Mouse (Mus musculus) erythroblast, adult 5-6 weeks (primary cell): ENCODE measurements at regions not wholly inside any gene's neighbourhood (a gene's known extent, or its start where the extent isn't known, plus 50 kb on each side); places are given as distances from the start of the nearest gene placed in this dataset.

Source experiments
- ATAC-seq: replicated peaks from 2 replicates; pipeline ENCODE4 v1.8.0; 2016; ENCODE audit warnings: moderate number of reproducible peaks, mild to moderate bottlenecking, moderate TSS enrichment, inconsistent platforms; ENCODE audit not compliant: poor library complexity, low FRiP score, severe bottlenecking

DNA sequence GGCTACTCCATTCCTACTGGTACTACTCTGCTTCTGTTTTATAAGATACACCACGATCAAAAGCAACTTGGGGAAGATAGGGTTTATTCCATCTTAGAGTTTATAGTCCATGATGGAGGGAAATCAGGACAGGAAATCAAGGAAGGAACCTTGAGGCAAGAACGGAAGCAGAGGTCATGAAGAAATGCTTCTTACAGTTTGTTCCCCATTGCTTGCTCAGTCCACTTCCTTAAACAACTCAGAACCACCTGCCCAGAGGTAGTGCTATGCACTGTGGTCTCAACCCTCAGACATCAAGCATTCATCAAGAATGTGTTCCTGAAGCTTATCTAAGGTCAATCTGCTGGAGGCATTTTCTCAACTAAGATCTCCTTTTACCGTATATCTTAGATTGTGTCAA, 189.8 kb downstream of the Lmo4 start:
- ATAC-seq: no peak

- ATAC-seq: no peak
Observed at GRCm38 (mm10) chr3:144013481-144014125, 191.4 kb downstream of the Lmo4 start.

GRCm38 (mm10) chr3:144012820-144013219, 192.2 kb downstream of the Lmo4 start:
- ATAC-seq: no peak

- ATAC-seq: no peak
Observed at GRCm38 (mm10) chr3:144012173-144012572, 192.8 kb downstream of the Lmo4 start.

DNA sequence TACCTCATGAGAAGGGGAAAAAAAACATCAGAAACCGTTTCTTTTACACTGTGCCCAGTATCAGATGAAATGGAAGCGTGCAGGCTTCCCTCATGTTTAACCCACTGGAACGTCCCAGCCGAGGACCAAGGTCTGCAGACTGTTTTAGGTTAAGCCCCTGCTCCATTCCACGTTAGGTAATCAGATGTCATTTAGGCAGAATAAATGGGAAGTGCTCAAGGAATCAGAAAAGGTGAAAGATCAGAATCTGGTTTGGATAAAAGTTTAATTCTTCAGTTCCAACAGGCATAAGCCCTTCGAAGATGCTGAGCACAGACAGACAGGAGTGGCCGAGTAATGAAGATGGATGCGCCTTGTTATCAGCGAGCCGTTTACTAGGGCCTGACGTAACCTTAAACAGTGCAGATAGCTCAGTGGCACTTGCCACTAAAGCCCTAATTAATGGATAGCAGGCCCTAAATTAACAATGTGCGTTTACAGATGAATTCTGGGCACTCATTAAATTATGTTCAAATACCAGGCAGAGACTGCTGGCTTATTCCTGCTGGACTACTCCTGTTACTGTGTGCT, 193.5 kb downstream of the Lmo4 start:
- no peak for ATAC-seq

DNA sequence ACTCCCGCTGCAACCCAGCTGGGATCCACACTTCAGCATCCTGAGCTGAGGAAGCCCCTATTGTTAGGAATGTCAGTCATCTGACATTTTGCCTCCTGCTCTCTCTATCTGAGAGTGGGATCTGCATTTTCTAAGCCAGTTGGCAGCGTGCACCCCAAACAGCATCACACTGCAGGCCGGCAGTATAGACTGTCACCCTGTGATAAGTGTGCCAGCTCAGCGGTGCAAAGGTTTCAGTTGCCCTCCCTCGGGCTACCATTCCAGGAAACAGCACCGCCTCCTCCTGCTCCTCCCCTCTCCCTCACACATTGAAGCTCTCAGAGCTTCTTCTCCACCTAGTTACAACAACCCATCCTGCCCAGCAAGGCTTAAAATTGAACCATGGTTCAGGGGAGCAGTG, 194.5 kb downstream of the Lmo4 start:
- ATAC-seq: no peak

DNA sequence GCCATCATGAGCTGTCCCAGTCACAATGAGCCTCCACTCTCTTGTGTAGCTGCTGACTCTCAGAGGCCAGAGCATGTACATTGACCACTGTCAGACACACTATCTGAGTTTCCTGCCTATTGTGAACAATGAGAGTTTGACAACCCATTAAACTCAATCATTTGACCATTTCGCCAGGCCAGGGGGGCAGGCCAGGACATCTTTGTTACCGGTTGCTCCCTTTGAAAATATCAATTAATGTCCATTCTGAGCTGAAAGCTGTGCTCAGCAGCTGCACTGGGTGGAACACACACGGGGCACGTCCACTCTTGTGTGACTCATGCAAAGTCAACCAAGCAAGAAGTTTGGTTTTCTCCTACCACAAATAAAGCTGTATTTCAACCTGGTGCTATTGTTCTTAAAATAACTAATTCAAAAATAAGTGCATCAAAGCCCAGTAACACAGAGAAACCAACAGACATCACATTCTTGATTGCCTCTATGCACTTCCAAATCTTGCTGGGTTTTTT, 197.9 kb downstream of the Lmo4 start:
- ATAC-seq: no peak

- ATAC-seq: no peak
Observed at GRCm38 (mm10) chr3:143997909-143998308, 207.1 kb downstream of the Lmo4 start.

GRCm38 (mm10) chr3:143995045-143995444, 210.0 kb downstream of the Lmo4 start:
- ATAC-seq: no peak

DNA sequence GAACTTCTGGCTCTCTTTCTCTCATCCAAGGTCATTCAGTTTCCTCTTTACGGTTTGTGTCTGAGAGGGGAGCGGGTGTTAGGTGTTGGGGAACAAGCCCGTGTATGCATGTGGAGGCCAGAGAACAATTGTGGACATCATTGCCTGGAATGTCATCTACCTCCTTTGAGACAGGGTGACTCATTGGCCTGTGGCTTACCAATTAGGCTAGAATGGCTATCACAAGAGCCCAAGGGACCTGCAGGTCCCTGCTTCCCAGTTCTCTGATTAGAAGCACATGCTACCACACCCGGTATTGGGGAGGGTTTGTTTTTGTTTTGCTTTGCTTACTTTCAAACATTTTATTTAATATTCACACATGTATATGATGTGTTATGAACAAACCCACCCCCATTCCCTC, 216.0 kb downstream of the Lmo4 start:
- ATAC-seq: no peak

GRCm38 (mm10) chr3:143988037-143988436, 217.0 kb downstream of the Lmo4 start:
- ATAC-seq: no peak

GRCm38 (mm10) chr3:143986798-143987197, 218.2 kb downstream of the Lmo4 start:
- ATAC-seq: no peak

DNA sequence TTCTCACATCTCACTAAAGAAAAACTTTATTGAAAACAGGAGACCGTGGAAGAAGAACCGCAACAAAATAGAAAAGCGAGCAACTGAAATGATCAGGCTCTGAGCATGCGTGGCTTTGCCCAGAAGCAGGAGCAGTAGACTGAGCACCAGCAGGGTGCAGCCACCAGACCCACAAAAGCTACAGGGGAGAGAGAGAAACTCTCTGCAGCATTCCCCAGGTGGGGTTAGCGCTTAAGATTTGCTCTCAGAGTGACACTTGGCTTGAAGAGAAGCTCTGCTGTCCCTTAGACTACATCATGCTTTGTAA, 218.9 kb downstream of the Lmo4 start:
- no peak for ATAC-seq

DNA sequence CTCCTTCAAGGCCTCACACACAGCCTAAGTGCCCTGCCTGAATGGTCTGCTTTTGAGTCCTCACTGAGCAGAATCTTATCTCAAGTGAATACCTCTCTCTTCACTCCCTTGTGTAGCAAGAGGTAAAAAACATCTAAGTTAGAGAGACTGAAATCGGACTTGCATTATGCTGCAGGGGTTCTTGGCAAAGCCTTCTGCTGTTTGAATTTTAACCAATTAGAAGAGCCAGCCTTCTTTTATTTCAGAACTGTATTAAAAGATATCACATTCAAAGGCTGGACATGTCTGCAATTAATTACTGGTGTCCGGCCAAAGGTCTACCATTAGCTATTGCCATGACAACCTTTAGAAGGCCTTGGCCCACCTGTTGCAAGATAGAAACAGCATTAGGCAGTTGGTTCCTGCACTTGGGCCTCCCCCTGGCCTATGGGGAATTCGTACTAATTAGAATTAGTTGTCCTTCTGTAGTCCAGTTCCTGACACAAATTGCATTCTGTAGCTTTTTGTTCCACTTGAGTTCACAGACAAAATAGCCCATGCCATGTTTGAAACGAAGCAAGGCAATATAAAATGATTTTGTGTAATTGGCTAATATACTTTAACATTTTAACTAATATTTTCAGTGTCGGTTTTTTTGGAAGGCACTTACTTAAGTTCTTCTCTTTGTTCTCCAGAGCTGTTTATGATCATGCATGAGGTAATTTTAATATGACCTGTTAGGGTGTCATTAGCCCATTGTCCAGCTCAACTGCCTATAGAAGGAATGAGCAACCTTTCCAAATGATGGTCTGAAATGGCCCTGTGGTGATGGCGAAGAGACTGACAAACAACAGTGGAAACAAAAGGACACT, 219.4 kb downstream of the Lmo4 start:
- no peak for ATAC-seq

DNA sequence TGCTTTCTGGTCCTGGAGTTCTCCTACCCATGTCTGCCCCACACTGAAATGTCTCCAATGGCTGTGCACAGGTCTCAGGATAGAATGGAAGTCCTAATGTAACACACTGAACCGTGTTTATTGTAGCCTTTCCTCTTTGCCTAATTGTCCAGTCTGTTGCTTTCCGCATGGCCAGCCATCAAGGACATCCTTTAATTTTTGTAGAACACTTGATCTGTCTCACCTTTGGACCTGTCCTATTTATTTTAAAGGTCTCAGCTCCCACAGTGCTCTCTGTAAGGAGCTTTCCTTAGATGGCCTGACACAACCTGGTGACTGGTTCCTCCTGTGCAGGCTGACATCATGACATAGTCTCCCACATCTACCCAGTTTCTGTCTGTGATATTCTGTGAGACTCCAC, 226.3 kb downstream of the Lmo4 start:
- no peak for ATAC-seq

GRCm38 (mm10) chr3:143977886-143978447, 227.1 kb downstream of the Lmo4 start:
- no peak for ATAC-seq

- no peak for ATAC-seq
Observed at GRCm38 (mm10) chr3:143973582-143973981, 231.4 kb downstream of the Lmo4 start.

GRCm38 (mm10) chr3:143972351-143972750, 232.7 kb downstream of the Lmo4 start:
- ATAC-seq: no peak

DNA sequence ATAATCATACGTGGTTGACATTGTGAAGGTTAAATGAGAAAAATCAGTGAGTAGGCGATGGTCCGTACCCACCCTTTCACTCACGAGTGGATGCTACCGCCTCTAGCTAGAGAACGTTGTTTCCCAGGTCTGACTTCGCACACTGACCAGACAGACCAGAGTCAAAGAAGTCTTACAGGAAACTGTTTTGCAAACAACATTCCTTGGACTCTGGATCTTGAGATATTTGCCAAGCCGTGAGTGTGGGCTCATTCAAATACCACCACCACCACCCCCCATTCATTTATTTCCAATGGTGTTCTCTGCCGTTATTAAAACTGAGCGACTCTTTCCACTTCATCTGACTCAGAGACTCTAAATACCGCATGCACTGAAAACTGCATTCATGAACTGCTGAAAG, 234.2 kb downstream of the Lmo4 start:
- no peak for ATAC-seq

GRCm38 (mm10) chr3:143955508-143955907, 249.5 kb downstream of the Lmo4 start:
- ATAC-seq: no peak

- ATAC-seq: no peak
Observed at GRCm38 (mm10) chr3:143954822-143955221, 250.2 kb downstream of the Lmo4 start.
